Mouse (Mus musculus) retina, postnatal 7 days (tissue): ENCODE measurements around the gene Ngly1.

ENCODE experiments used
- DNase-seq: peaks from one replicate; pipeline ENCODE4 v3.0.0-alpha.2; 2012; ENCODE audit warnings: low read depth, low spot score

Gene Ngly1

DNA sequence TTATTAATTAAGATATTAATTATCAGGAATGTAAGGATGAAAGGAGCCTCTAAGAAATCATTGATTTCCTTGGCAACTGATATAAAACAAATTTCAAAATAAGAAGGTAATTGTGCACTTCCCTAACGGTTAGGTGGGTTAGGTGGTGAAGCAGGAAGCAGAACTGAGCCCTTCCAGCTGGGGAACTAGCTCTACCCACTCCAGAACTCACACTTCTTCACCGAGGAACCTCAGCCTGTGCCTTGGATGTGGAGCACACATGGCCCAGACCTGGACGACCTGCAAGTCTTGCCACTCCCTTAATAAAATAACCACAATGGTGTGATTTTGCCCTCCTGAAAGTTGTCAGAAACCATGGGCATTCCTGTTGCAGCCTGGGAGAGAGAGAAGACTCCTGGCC lies 80.7 kb downstream of the Ngly1 start:
- DNase-seq, result no peak

DNA sequence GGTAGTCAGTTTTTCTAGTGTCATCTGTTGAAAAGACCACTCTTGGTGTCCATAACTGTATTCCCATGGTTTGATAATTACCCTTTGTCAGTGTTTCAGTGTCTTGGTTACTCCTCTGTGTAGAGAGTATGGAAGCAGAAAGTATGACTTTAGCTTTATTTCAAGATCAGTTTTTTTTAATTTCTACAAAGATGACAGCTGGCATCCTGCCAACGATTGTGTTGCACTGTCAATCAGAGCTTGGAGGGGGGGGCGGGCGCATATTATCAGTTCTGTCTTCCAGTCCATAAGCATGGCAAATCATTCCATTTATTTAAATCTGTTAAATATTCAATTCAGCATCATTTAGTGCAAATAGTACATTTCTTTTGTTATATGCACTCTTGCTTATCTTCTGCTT lies 85.2 kb downstream of the Ngly1 start:
- no peak for DNase-seq

DNA sequence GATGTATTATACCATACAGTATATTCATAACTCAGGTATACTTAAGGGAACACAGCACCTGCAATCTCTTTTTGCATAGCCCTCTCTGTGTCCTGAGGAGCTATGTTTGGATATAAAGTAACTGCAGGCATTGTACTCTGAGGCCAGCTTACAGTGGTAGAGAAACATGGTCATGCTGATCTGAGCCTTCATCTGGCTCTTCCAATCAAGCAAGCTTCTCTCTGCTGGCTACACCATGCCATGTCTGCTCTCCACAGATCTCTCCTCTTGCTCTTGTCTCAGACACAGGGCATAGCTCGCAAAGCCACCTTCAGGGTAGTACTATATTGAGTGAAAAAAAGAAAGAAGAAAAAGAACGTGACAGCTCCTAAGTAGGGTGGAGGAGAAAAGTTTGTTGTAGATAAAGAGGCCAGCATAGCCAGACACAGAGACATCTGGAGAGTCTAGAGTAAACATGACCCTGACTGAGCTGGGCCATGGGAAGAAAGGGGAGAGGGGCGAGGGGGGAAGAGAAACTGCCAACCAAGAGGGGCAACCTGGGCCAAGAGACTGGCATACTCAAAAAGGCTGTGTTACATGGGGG lies 86.8 kb downstream of the Ngly1 start:
- no peak for DNase-seq

DNA sequence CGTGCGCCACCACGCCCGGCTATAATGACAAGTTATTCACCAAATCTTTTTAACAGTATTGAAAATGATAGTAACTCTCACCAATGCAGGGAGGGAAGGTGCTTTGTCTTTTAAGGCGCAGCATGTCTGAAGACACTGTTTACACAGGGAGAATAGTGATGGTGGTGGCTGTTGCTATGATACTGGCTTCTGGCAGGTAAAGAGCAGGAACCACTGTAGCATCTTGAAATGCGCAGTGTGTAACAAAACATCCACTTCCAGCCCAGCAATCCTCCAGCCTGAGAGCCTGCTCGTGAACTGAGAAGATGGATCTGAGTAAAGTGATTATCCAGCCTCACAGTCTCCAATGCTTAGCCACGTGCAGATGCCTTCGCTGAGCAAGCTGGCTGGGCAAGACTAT lies 98.4 kb downstream of the Ngly1 start:
- DNase-seq, result no peak

- DNase-seq, result no peak
These were observed 110.6 kb downstream of the Ngly1 start for GRCm38 (mm10) chr14:16359704-16360103.
